Mouse (Mus musculus) Patski (cell line): Measurements from ENCODE around the gene Parp6. TPM values are rescaled to one million over a fixed set of nuclear protein-coding genes. Genes with fewer than 3 reads are reported as not detected.

ENCODE experiments used
- ATAC-seq: fragments of 100-300 bp; one replicate; pipeline ENCODE4 v1.8.0; 2021
- CTCF ChIA-PET: fragments of 350-600 bp; sonication (Branson Sonifier 250); formaldehyde crosslinking; loops from one replicate; lab custom pipeline; 2022; ENCODE audit warnings: inconsistent platforms; lab: Charles Lee
- POLR2A ChIA-PET: fragments of 350-600 bp; sonication (Branson Sonifier 250); formaldehyde crosslinking; loops from one replicate; lab custom pipeline; 2022; ENCODE audit warnings: antibody characterized with exemption, inconsistent platforms; lab: Charles Lee
- DNase-seq: peaks from one replicate; pipeline ENCODE4 v3.0.0-alpha.2; 2011; ENCODE audit warnings: low read depth, low spot score
- H3K27me3 ChIP-seq: fragments of 371-371 bp; one replicate; pipeline ENCODE4 v1.5.1; 2021
- CTCF ChIP-seq: fragments of 100-300 bp; IDR thresholded peaks from one replicate; pipeline ENCODE4 v1.5.1; 2021
- in situ Hi-C: fragments of 300-500 bp; cut with MboI; formaldehyde crosslinking; loops from 3 replicates; pipeline ENCODE4 v1.11.1; 2018; ENCODE audit warnings: low pct_unique_long_range_greater_than_20kb, mixed read lengths
- polyA plus RNA-seq: library from polyadenylated mRNA; unstranded; gene quantifications from one replicate; pipeline ENCODE4 v1.2.3, GENCODE M21; 2021

Parp6 gene
- polyA plus RNA-seq, 1 experiment from 2014 or later, result 25.2 TPM

DNA sequence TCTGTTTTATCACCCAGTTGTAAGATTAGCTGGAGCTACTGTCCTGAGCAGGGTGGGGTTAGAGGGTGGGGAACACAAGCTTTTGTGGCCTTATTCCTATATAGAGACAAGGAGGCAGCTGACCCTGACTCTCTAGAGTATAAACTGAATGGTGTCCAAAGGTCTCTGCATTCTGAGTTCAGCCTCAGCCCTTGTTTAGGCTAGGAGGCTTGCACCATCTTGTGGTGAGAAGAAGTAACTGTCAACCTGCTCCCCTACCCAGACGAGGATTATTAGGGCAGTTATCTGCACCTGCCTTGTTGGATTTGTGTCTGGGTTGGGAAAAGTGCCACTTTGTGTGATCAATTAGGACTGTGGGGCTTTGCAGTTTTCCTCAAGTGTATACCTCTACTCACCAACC, 61.2 kb downstream of the Parp6 start:
- in situ Hi-C loops, result no loop called here
- ChIA-PET CTCF (interaction anchor here (1.1 to 3.3 kb wide), 2 partner anchors 11 to 19 kb away, joined by 4 to 14 read pairs; no protein-coding TSS in a partner anchor), POLR2A (interaction anchor here (0.5 kb wide), 1 partner anchor 1869 kb away, joined by 3 read pairs; no protein-coding TSS in a partner anchor)
- no peak for DNase-seq
- ATAC-seq, result no peak
- peak; percentile 58 for TF ChIP-seq CTCF
- H3K27me3 ChIP-seq, result no peaks in the 10 kb centered on the region

DNA sequence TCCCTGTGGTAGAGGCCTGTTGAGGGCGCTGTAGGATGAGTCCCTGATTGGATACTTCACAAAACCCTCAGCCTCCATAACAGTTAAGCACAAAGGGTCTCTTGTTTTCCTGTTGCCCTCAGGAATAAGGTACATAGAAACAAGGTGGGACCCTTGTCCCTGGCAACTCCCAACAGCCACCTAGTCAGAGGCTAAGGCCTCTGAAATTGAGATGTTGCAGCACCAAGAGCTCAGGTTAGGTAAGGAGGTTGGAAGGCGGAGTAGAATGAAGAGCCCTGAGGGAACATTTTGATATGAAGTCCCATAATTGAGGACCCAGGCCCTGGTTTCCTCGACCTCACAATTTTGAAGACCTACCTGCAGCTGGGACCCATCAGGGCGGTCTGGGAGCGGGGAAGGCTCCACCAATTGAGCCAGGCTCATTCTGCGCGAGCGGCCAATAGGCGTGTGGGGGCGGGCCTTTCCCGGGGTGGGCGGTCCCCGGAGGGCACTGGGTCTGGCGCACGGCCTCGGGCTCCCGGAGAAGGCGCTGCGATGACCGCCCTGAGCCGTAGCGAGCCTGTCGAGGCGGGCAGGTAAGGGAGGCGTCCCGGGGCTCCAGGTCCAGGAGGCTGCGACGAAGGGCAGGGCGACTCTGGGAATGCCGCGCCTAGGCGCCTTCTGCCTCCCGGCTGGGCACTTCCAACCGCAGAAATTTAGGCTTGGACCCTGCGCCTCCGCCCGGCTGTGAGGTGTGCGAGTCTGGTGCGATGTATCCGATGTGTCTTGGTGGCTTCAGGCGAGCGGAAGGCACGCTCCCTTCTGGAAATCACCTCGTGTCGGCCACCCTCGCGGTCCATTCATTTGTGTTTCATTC, 62.8 kb downstream of the Parp6 start, which contains the start of gene Gramd2:
Gramd2 (plus strand) TSS at position 467 of the 856 bp plus-strand sequence.
- in situ Hi-C loops, result no loop called here
- CTCF ChIA-PET, result no interaction called here
- DNase-seq (no peak), ATAC-seq (no peak)
- no peak for TF ChIP-seq CTCF
- H3K27me3 ChIP-seq, result no peaks in the 10 kb centered on the region
- POLR2A ChIA-PET, result no interaction called here

DNA sequence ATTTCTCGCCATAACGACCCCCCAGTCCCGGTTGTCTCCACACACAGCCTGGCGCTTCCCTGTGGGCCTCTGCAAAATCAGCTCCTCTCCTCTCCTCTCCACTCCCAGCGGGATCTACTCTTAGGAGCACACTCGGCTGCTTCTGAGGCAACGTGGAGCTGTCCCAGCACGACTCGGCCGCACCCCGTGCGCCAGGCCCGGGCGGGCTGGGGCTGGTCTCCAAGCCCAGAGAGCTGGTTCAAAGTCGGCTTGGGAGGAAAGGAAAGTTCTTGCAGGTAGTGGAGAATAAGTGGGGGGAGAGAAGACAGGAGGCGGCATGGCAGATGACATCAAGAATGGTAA, 63.4 kb downstream of the Parp6 start:
- in situ Hi-C loops, result no loop called here
- TF ChIP-seq CTCF, result no peak
- ChIA-PET POLR2A (no interaction called here), CTCF (no interaction called here)
- no peak for ATAC-seq
- no peaks in the 10 kb centered on the region for H3K27me3 ChIP-seq
- no peak for DNase-seq

DNA sequence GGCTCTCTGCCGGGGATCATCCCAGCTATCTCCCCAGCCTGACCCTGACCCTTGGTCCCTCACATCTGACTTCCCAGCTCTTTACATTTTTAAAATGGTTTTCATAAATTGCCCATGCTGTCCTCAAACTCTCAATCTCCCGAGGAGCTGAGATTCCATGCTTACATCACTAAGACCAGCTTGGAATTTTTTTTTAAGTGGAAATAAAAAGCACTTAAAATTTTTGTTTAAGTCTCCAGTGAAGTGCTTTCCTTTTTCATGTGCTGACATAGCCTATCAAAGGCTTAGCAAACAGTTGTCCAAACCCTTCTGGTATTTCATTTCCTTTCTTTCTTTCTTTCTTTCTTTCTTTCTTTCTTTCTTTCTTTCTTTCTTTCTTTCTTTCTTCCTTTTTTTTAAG, 66.9 kb downstream of the Parp6 start:
- ChIA-PET CTCF (interaction anchor here (1.6 kb wide), 1 partner anchor 11 kb away, joined by 5 read pairs; no protein-coding TSS in a partner anchor), POLR2A (interaction anchor here (1.0 to 1.6 kb wide), 2 partner anchors 8 to 18 kb away, joined by 3 to 4 read pairs; no protein-coding TSS in a partner anchor)
- ATAC-seq (no peak), DNase-seq (no peak)
- in situ Hi-C loops, result no loop called here
- TF ChIP-seq CTCF, result no peak
- no peaks in the 10 kb centered on the region for H3K27me3 ChIP-seq

DNA sequence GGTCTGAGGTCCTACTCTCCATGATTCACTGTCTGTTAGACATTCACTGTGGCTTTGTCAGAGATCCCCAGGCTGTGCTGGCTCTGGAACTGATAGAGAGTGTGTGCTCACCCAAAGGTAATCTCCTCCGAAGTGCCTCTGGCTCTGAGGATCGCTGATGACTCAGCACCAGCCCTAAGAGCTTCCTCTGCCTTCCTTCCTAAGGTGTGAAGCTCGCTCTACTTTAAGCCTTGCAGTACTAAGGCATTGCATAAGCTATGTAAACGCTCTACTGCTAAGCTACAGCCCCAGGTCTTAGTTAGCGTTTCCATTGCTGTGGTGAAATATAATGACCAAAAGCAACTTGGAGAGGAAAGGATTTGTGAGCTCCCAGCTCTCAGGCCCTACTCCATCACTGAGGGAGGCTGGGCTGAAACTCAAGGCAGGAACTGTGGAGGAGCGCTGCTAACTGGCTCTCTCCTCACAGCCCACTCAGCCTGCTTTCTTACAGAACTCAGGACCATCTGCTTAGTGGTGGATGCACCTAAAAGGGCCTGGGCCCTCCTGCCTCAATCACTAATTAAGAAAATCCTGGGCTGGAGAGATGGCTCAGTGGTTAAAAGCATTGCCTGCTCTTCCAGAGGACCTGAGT, 70.4 kb downstream of the Parp6 start:
- ATAC-seq (peak; percentile 80), DNase-seq (peak; percentile 77)
- H3K27me3 ChIP-seq, result no peaks in the 10 kb centered on the region
- in situ Hi-C loops, result no loop called here
- TF ChIP-seq CTCF, result no peak
- ChIA-PET POLR2A (no interaction called here), CTCF (no interaction called here)

DNA sequence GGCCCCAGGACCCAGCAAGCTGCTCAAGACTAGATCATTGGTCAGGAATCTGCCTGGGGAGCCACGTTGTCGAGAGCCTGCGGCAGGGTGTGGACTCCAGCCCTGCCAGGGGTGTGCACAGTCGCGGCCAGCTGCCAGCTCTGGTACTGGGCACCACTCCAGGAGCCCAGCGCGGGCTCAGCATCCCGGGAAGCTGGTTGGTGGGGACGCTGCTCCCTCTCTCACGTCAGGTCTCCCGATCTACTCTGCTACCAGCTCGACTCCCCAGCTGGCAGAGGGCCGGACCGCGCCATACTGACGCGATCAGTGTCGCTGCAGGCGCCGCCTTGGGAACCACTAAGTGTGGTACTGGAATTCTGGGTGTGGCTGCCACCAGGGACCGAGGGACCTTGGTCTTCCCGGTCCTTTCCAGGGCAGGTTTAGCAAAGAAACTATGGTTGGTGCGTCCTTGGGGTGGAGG, 74.6 kb downstream of the Parp6 start:
- peak; percentile 60 for DNase-seq
- TF ChIP-seq CTCF, result no peak
- H3K27me3 ChIP-seq, result no peaks in the 10 kb centered on the region
- peak; percentile 68 for ATAC-seq
- ChIA-PET POLR2A (interaction anchor here (0.5 to 1.1 kb wide), 3 partner anchors 34 to 278 kb away, joined by 3 read pairs; no protein-coding TSS in a partner anchor), CTCF (no interaction called here)
- in situ Hi-C loops, result no loop called here

DNA sequence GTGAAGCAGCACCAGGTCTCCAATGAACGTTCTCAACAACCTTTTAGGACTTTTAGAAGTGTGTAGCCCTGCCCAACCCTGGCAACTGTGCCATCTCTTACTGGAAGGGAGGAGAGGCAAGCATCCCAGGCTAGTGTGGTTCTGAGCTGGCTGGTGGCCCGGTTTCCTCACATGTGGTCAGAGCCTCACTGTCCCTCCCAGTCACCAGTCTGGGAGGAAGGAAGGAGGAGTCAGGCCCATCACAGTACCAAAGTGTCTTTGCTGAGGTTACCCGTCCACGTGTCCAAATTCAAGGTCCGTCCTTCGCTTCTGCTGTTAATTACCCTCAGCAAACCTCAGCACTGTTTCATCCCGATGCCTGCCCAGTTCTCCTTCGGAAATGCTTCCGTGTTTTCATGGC, 75.1 kb downstream of the Parp6 start:
- DNase-seq, result no peak
- in situ Hi-C loops, result no loop called here
- no peak for TF ChIP-seq CTCF
- ChIA-PET CTCF (no interaction called here), POLR2A (interaction anchor here (0.6 to 1.1 kb wide), 2 partner anchors 34 to 277 kb away, joined by 3 read pairs; no protein-coding TSS in a partner anchor)
- ATAC-seq, result no peak
- no peaks in the 10 kb centered on the region for H3K27me3 ChIP-seq

DNA sequence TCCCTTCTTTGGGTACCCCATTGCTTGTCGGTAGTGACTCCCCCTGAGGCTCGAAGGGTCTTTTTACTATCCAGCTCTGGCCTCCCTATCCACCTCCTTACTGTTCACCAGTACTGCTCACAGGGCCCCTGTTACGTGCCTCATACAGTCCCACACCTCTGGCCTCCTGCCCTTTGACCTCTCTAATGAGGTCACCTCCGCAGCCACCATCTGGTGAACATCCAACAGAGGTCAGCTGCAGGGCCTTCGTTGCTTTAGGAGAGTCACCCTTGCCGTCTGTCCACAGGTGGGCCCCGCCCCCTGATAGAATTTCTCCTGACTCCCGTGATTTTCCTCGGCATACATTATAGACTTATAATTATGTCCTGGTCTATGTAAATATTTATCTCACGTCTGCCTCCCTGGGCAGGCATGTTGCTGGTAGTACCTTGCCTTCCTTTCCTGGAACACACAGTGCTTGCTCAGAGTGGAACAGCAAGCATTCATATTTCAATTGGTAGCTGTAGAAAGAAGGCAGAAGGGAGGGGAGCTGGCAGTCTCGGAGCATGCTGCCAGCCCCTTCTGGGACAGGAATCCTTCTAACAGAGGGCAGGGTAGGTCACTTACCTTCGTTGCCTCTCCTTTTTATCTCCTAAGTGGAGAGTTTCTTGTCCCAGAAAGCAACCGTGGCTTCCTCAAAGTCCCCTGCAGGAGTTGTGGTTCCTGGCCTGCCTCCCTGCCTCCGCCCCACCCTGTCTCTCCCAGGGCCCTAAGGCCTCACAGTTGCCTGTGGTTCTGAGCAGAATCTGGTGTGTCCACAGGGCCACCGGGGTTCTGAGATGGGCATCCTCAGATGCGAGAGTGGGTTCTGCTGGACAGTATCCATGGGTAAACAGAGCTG, 77.7 kb downstream of the Parp6 start:
- in situ Hi-C loops, result no loop called here
- no peak for TF ChIP-seq CTCF
- ChIA-PET CTCF (interaction anchor here (0.7 to 0.9 kb wide), 3 partner anchors 17 to 22 kb away, joined by 3 to 4 read pairs (median 3); no protein-coding TSS in a partner anchor), POLR2A (interaction anchor here (1.2 kb wide), 1 partner anchor 39 kb away, joined by 3 read pairs; the partner anchor contains the start of gene Pkm)
- DNase-seq (no peak), ATAC-seq (no peak)
- H3K27me3 ChIP-seq, result no peaks in the 10 kb centered on the region

DNA sequence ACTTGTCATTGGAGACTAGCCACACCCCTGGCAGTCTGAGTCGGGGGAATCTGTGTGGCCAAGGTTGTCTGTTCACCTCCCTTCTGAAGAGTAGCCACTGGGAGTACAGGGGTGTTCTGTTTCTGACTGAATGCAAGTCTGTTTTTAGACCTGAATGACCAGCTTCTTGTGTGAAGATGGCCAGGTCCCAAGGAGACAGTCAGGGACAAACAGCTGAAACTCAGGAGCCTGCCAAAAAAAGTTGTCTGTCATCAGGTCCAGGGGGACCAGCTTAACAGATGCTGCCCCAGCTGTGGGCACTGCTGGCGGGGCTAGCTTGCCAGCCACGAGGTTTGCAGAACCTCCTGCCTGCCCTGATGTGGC, 78.3 kb downstream of the Parp6 start:
- in situ Hi-C loops, result no loop called here

DNA sequence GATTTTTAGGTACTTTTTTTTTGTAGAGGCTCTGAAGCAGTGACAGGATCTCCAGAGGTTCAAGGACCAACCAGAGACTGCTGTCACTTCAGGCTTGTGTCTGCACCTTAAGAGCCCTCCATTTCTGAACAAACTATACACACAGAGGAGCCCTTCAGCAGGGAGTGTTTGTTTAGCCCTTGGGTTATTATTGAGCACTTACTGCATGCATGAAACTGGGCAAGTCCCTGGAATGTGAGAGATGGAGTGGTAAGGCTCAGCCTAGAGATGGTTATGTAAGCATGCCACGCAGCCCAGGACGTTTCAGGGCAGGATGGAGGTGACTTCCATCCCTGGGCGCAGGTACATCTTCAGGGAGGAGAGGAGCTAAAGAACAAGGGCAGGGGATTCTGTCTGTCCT, 79.3 kb downstream of the Parp6 start:
- ATAC-seq (no peak), DNase-seq (no peak)
- in situ Hi-C loops, result no loop called here
- no peaks in the 10 kb centered on the region for H3K27me3 ChIP-seq
- POLR2A ChIA-PET, result no interaction called here
- TF ChIP-seq CTCF, result no peak
- CTCF ChIA-PET, result interaction anchor here (1.1 to 1.6 kb wide), 2 partner anchors 10 to 38 kb away, joined by 3 to 6 read pairs; no protein-coding TSS in a partner anchor

More for the DNA sequence above, 78.3 kb downstream of the Parp6 start:
- no peak for TF ChIP-seq CTCF
- ChIA-PET POLR2A (interaction anchor here (1.2 kb wide), 1 partner anchor 39 kb away, joined by 3 read pairs; the partner anchor contains the start of gene Pkm), CTCF (interaction anchor here (0.7 to 1.6 kb wide), 4 partner anchors 16 to 37 kb away, joined by 3 to 6 read pairs (median 4); no protein-coding TSS in a partner anchor)
- DNase-seq, result no peak
- ATAC-seq, result no peak
- no peaks in the 10 kb centered on the region for H3K27me3 ChIP-seq

Other genes starting within 250 kb of the Parp6 start
- 74.4 TPM for gene Arih1, start 130.7 kb upstream of the Parp6 start, polyA plus RNA-seq
- 135 TPM for gene Hexa, start 77.7 kb upstream of the Parp6 start, polyA plus RNA-seq
- 0.95 TPM for gene Tmem202, start 77.4 kb upstream of the Parp6 start, polyA plus RNA-seq
- gene Celf6, start 39.4 kb upstream of the Parp6 start, polyA plus RNA-seq, result not detected
- 2,279 TPM for gene Pkm, start 39.1 kb downstream of the Parp6 start, polyA plus RNA-seq
- gene Gramd2, start 62.9 kb downstream of the Parp6 start, polyA plus RNA-seq, result 3.5 TPM
- 11.5 TPM for gene Senp8, start 133.4 kb downstream of the Parp6 start, polyA plus RNA-seq
- gene Myo9a, start 133.6 kb downstream of the Parp6 start, polyA plus RNA-seq, result 38.7 TPM